8 mouse cellular contexts compared by ENCODE assay signal in the genomic region with DNA sequence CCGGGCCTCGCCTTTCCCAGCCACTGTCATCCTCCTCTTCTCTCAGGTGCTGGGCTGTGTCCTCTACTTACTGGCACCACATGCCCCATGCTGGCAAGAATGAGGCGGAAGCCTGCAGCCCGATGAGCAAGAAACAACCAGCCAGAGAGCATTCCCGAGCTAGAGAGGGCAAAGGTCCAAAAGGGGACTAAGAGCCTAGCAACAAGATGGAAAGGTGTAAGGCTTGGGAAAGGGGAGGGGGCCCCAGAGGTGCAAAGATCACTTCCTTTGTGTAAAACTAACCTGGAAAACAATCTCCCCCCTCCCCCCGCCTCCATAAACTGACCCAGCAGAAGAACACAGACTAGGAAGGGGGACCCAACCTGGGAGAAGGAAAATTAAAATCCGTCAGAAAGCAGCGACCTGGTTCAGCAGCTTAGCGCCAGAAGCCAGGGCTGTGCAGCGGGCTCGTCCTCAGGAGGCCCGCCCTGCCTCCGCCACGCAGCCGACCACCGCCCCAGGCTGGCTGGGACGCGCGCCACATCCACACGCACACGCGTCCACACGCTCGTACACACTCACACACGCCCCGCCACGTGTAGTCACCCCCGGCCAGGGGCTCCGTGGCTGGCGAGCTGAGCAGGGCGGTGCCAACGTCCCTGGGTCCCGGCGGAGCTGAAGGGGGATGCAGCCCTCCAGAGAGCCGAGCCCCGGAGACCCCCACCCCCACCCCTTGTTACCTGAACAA. TPM values are rescaled to one million over a fixed set of nuclear protein-coding genes. Genes with fewer than 3 reads are reported as not detected.
DNase-seq lines count a peak whose midpoint lies in the region; ATAC-seq lines count a peak whose summit lies in the region.

No protein-coding gene starts in this region.

- peak; percentile 3 for DNase-seq in spleen, adult 12 weeks (ENCODE audit: low spot score)
- DNase-seq in spleen, adult 18-20 months, result no peak
- peak; percentile 60 for DNase-seq in brain, adult 2 months (ENCODE audit: low read depth, low spot score)
- DNase-seq in forebrain, embryonic 11.5 days (ENCODE audit: low spot score), result no peak
- DNase-seq in hindbrain, embryonic 14.5 days (ENCODE audit: low spot score), result peak; percentile 25
- DNase-seq in midbrain, embryonic 14.5 days, result peak; percentile 70
- peak; percentile 13 for DNase-seq in urinary bladder, postnatal 14 days (ENCODE audit: low spot score)

- H3K4me2 ChIP-seq in forebrain, embryonic 11.5 days (ENCODE audit: low read depth, low read length, severe bottlenecking), result peak overlapping the region; percentile 53
- peak overlapping the region; percentile 62 for H3K4me2 ChIP-seq in hindbrain, embryonic 14.5 days (replicated peaks)
- H3K4me2 ChIP-seq in limb, embryonic 13.5 days (replicated peaks), result peak overlapping the region; percentile 65
- H3K4me2 ChIP-seq in midbrain, embryonic 14.5 days (ENCODE audit: low read length), result peak overlapping the region; percentile 59

- H3K9me3 ChIP-seq in forebrain, embryonic 11.5 days (ENCODE audit: control insufficient read depth, low read length), result no peaks in the 10 kb centered on the region
- no peaks in the 10 kb centered on the region for H3K9me3 ChIP-seq in hindbrain, embryonic 14.5 days (ENCODE audit: control insufficient read depth, low read length)
- no peaks in the 10 kb centered on the region for H3K9me3 ChIP-seq in limb, embryonic 13.5 days
- H3K9me3 ChIP-seq in midbrain, embryonic 14.5 days (ENCODE audit: control insufficient read depth, low read length), result no peaks in the 10 kb centered on the region

- peak overlapping the region; percentile 59 for H3K9ac ChIP-seq in forebrain, embryonic 11.5 days (ENCODE audit: low read length)
- peak overlapping the region; percentile 69 for H3K9ac ChIP-seq in hindbrain, embryonic 14.5 days
- H3K9ac ChIP-seq in limb, embryonic 13.5 days, result peak overlapping the region; percentile 69
- peak overlapping the region; percentile 66 for H3K9ac ChIP-seq in midbrain, embryonic 14.5 days (replicated peaks; ENCODE audit: low read length)

- H3K4me3 ChIP-seq in forebrain, embryonic 11.5 days (ENCODE audit: low read depth, low read length), result peak overlapping the region; percentile 63
- H3K4me3 ChIP-seq in hindbrain, embryonic 14.5 days (replicated peaks; ENCODE audit: low read length), result peak overlapping the region; percentile 70
- peak overlapping the region; percentile 58 for H3K4me3 ChIP-seq in limb, embryonic 13.5 days
- H3K4me3 ChIP-seq in midbrain, embryonic 14.5 days (replicated peaks; ENCODE audit: low read depth, low read length), result peak overlapping the region; percentile 55

- ATAC-seq in forebrain, embryonic 11.5 days (replicated peaks; ENCODE audit: low FRiP score), result peak; percentile 82
- peak; percentile 82 for ATAC-seq in hindbrain, embryonic 14.5 days (ENCODE audit: low FRiP score)
- ATAC-seq in limb, embryonic 13.5 days (ENCODE audit: low FRiP score, low read depth), result peak; percentile 82
- peak; percentile 85 for ATAC-seq in midbrain, embryonic 14.5 days (ENCODE audit: low FRiP score, low TSS enrichment)

- no peaks in the 10 kb centered on the region for H3K36me3 ChIP-seq in forebrain, embryonic 11.5 days (ENCODE audit: control insufficient read depth, insufficient read depth, low read length)
- H3K36me3 ChIP-seq in hindbrain, embryonic 14.5 days (replicated peaks; ENCODE audit: control insufficient read depth, insufficient read depth), result no peaks in the 10 kb centered on the region
- H3K36me3 ChIP-seq in limb, embryonic 13.5 days, result no peaks in the 10 kb centered on the region
- H3K36me3 ChIP-seq in midbrain, embryonic 14.5 days (ENCODE audit: control insufficient read depth, insufficient read depth, low read length), result no peaks in the 10 kb centered on the region

- 22% methylated on average over 31 of the region's 36 CpGs for WGBS in forebrain, embryonic 11.5 days
- 15% methylated on average over 36 of the region's 36 CpGs for WGBS in hindbrain, embryonic 14.5 days
- 15% methylated on average over 34 of the region's 36 CpGs for WGBS in limb, embryonic 13.5 days
- WGBS in midbrain, embryonic 14.5 days, result 15% methylated on average over 36 of the region's 36 CpGs

- H3K27ac ChIP-seq in forebrain, embryonic 11.5 days (ENCODE audit: low read depth, low read length), result no peak overlapping the region
- H3K27ac ChIP-seq in hindbrain, embryonic 14.5 days, result peak overlapping the region; percentile 76
- H3K27ac ChIP-seq in limb, embryonic 13.5 days, result no peak overlapping the region
- peak overlapping the region; percentile 81 for H3K27ac ChIP-seq in midbrain, embryonic 14.5 days (replicated peaks; ENCODE audit: low read depth, low read length)

- H3K4me1 ChIP-seq in forebrain, embryonic 11.5 days (replicated peaks; ENCODE audit: control insufficient read depth, insufficient read depth, low read length), result no peaks in the 10 kb centered on the region
- peaks cover 10% of the 10 kb centered on the region for H3K4me1 ChIP-seq in hindbrain, embryonic 14.5 days (replicated peaks; ENCODE audit: control insufficient read depth, insufficient read depth, low read length)
- 0 out of 2 replicates have a peak, but pooled peaks cover 6% of the 10 kb centered on the region for H3K4me1 ChIP-seq in limb, embryonic 13.5 days
- H3K4me1 ChIP-seq in midbrain, embryonic 14.5 days (ENCODE audit: control insufficient read depth, insufficient read depth, low read length), result peaks cover 11% of the 10 kb centered on the region; the same call in 1 of the 2 replicates

- H3K27me3 ChIP-seq in forebrain, embryonic 11.5 days (ENCODE audit: control insufficient read depth, insufficient read depth, low read length), result no peaks in the 10 kb centered on the region
- no peaks in the 10 kb centered on the region for H3K27me3 ChIP-seq in hindbrain, embryonic 14.5 days (ENCODE audit: control insufficient read depth, insufficient read depth, low read length)
- H3K27me3 ChIP-seq in limb, embryonic 13.5 days, result no peaks in the 10 kb centered on the region
- no peaks in the 10 kb centered on the region for H3K27me3 ChIP-seq in midbrain, embryonic 14.5 days (ENCODE audit: control insufficient read depth, insufficient read depth, low read length)

RNA-seq across cellular contexts. Expression of a gene that starts 0.8 kb away (rescaled TPM):
- 4.0 and 4.2 TPM in 2 replicates for polyA plus RNA-seq in forebrain, embryonic 11.5 days (2014; fragmentation: Nextera tagmentation; extraction: Ambion mirVana)
- polyA plus RNA-seq in hindbrain, embryonic 14.5 days (2014; fragmentation: Nextera tagmentation; extraction: Ambion mirVana), result 9.7 and 10.3 TPM in 2 replicates
- polyA plus RNA-seq in limb, embryonic 13.5 days (2015; fragmentation: Nextera tagmentation; extraction: Ambion mirVana), result 5.6 and 6.8 TPM in 2 replicates
- polyA plus RNA-seq in midbrain, embryonic 14.5 days (2014; fragmentation: Nextera tagmentation; extraction: Ambion mirVana), result 7.8 and 12.5 TPM in 2 replicates

RNA-seq across cellular contexts. Expression of a gene that starts 48.7 kb away (rescaled TPM):
- 25.7 and 25.9 TPM in 2 replicates for polyA plus RNA-seq in forebrain, embryonic 11.5 days (2014; fragmentation: Nextera tagmentation; extraction: Ambion mirVana)
- polyA plus RNA-seq in hindbrain, embryonic 14.5 days (2014; fragmentation: Nextera tagmentation; extraction: Ambion mirVana), result 15.1 and 16.0 TPM in 2 replicates
- 22.6 and 23.2 TPM in 2 replicates for polyA plus RNA-seq in limb, embryonic 13.5 days (2015; fragmentation: Nextera tagmentation; extraction: Ambion mirVana)
- polyA plus RNA-seq in midbrain, embryonic 14.5 days (2014; fragmentation: Nextera tagmentation; extraction: Ambion mirVana), result 14.3 and 16.6 TPM in 2 replicates

Comparison
In these comparisons a context has a peak if more than half of its experiments do, and no peak if none do; other contexts are left out.
1. DNase-seq: peak in spleen, adult 12 weeks (single experiment), brain, adult 2 months (single experiment), hindbrain, embryonic 14.5 days (single experiment), midbrain, embryonic 14.5 days (single experiment) and urinary bladder, postnatal 14 days (single experiment); none in spleen, adult 18-20 months (0 of 2) and forebrain, embryonic 11.5 days (single experiment).
2. H3K27ac ChIP-seq: peak in hindbrain, embryonic 14.5 days (single experiment) and midbrain, embryonic 14.5 days (single experiment); none in forebrain, embryonic 11.5 days (single experiment) and limb, embryonic 13.5 days (single experiment).
3. Peak in every context shown above with its lines, with median percentiles within 50 percentile points of each other: ATAC-seq, H3K4me2 ChIP-seq, H3K4me3 ChIP-seq and H3K9ac ChIP-seq.